Mouse (Mus musculus): ENCODE results near the gene Fam149b. TPM values are rescaled to one million over a fixed set of nuclear protein-coding genes. Genes with fewer than 3 reads are reported as not detected.
"Not testable (repeated sequence)": the region's sequence is repeated elsewhere in the genome, so short reads cannot be mapped to it uniquely, and the experiment has no call there.

The Fam149b gene
- 32.4 and 34.0 TPM in 2 replicates for polyA plus RNA-seq (2015; fragmentation: Nextera tagmentation; extraction: Ambion mirVana)

DNA sequence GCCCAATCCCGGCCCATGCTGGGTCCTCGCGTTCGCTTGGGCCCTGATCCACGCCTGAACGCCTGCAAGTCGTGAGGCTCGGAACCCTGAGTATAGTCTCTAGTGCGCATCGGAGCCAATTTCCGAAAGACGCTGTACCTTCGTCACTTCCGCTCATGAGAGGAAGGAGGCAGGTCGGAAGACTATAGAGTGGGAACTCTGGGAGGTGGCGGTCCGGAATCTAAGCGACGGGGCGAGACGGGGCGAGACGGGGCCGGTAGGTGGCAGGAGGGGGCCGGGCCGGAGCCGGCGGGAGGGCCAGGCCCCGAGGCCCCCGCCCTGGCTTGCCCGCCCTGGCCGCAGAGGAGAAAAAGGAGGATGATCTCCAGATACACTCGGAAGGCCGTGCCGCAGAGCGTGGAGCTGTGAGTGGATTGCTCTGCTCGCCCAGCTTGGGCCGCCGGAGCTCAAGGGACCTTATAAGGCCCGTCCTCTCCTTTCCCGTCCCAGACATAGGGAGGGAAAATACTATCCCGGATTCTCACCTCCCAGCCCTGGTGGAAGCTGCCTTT, at the start of gene Fam149b, which contains the start of gene Ecd:
Fam149b (plus strand) TSS at position 172 of the 551 bp plus-strand sequence.
Ecd (minus strand) TSS at position 131 of the 551 bp plus-strand sequence.
- Histone ChIP-seq H3K4me2 (ENCODE audit: low read depth, low read length) (peak within 1 kb of the TSS; percentile 83), H3K36me3 (ENCODE audit: control insufficient read depth, insufficient read depth, low read length) (peaks cover 6% of the 10 kb centered on the region; the same call in 1 of the 2 replicates), H3K9ac (ENCODE audit: low read length) (peak within 1 kb of the TSS; percentile 99), H3K4me3 (ENCODE audit: low read length) (peak within 1 kb of the TSS; percentile 67), H3K4me1 (replicated peaks; ENCODE audit: control insufficient read depth, insufficient read depth, low read length) (peaks cover 9% of the 10 kb centered on the region), H3K27ac (ENCODE audit: low read length) (peak within 1 kb of the TSS; percentile 93), H3K9me3 (ENCODE audit: control insufficient read depth, low read length) (no peaks in the 10 kb centered on the region), H3K27me3 (ENCODE audit: control insufficient read depth, insufficient read depth, low read depth, low read length) (no peaks in the 10 kb centered on the region)
- 0% methylated on average over 39 of the region's 42 CpGs for WGBS
- peak; percentile 99 for ATAC-seq (ENCODE audit: low read depth)

DNA sequence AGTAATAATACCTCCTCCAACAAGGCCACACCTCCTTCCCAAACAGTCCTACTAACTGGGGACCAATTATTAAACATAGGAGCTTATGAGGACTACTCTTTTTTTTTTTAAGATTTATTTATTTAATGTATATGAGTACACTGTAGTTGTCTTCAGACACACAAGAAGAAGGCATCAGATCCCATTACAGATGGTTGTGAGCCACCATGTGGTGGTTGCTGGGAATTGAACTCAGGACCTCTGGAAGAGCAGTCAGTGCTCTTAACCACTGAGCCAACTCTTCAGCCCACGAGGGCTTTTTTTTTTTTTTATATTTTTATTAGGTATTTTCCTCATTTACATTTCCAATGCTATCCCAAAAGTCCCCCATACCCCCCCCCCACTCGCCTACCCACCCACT, 42.9 kb upstream of the Fam149b start:
- H3K27me3 ChIP-seq (ENCODE audit: control insufficient read depth, insufficient read depth, low read depth, low read length); H3K9me3 ChIP-seq (ENCODE audit: control insufficient read depth, low read length); H3K4me1 ChIP-seq (replicated peaks; ENCODE audit: control insufficient read depth, insufficient read depth, low read length); H3K36me3 ChIP-seq (ENCODE audit: control insufficient read depth, insufficient read depth, low read length); ATAC-seq (ENCODE audit: low read depth); H3K27ac ChIP-seq (ENCODE audit: low read length); H3K9ac ChIP-seq (ENCODE audit: low read length); H3K4me2 ChIP-seq (ENCODE audit: low read depth, low read length); H3K4me3 ChIP-seq (ENCODE audit: low read length): not testable (repeated sequence)
- WGBS = 63% methylated on average over 2 of the region's 2 CpGs

DNA sequence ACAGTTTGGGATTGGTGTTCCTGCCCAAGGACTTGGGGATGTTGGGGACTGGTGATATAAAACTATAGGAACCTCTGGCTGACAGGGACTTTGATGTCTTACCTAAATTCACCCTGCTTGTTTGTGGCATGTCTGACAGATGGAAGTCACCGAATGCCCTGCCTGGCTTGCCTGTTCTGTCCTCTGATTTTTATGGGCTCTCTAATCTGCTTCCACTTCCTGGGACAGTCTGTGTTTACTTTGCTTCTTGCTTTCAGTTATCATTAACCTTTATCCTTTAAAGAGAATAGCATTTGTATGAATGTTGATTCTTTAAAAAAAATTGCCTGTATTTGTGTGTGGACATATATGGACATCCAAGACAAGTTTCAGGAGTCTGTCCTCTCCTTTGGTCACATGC, 32.8 kb upstream of the Fam149b start:
- Histone ChIP-seq H3K4me1 (replicated peaks; ENCODE audit: control insufficient read depth, insufficient read depth, low read length) (no peaks in the 10 kb centered on the region), H3K27me3 (ENCODE audit: control insufficient read depth, insufficient read depth, low read depth, low read length) (no peaks in the 10 kb centered on the region), H3K36me3 (ENCODE audit: control insufficient read depth, insufficient read depth, low read length) (peaks cover 15% of the 10 kb centered on the region), H3K4me3 (ENCODE audit: low read length) (no peak overlapping the region), H3K9me3 (ENCODE audit: control insufficient read depth, low read length) (no peaks in the 10 kb centered on the region), H3K9ac (ENCODE audit: low read length) (no peak overlapping the region), H3K4me2 (ENCODE audit: low read depth, low read length) (no peak overlapping the region), H3K27ac (ENCODE audit: low read length) (no peak overlapping the region)
- no peak for ATAC-seq (ENCODE audit: low read depth)
- WGBS = 41% methylated on average over 1 of the region's 1 CpGs

- Histone ChIP-seq H3K27me3 (ENCODE audit: control insufficient read depth, insufficient read depth, low read depth, low read length) (no peaks in the 10 kb centered on the region), H3K4me1 (replicated peaks; ENCODE audit: control insufficient read depth, insufficient read depth, low read length) (no peaks in the 10 kb centered on the region), H3K9me3 (ENCODE audit: control insufficient read depth, low read length) (no peaks in the 10 kb centered on the region), H3K4me3 (ENCODE audit: low read length) (no peak overlapping the region), H3K27ac (ENCODE audit: low read length) (no peak overlapping the region), H3K36me3 (ENCODE audit: control insufficient read depth, insufficient read depth, low read length) (peaks cover 21% of the 10 kb centered on the region), H3K9ac (ENCODE audit: low read length) (no peak overlapping the region), H3K4me2 (ENCODE audit: low read depth, low read length) (no peak overlapping the region)
- 67% methylated on average over 3 of the region's 3 CpGs for WGBS
- ATAC-seq (ENCODE audit: low read depth) = no peak
Measured at GRCm38 (mm10) chr14:20319420-20319819, 28.5 kb upstream of the Fam149b start.

GRCm38 (mm10) chr14:20324196-20324595, 23.8 kb upstream of the Fam149b start:
- Histone ChIP-seq H3K27ac (ENCODE audit: low read length) (no peak overlapping the region), H3K36me3 (ENCODE audit: control insufficient read depth, insufficient read depth, low read length) (peaks cover 31% of the 10 kb centered on the region), H3K9ac (ENCODE audit: low read length) (no peak overlapping the region), H3K4me3 (ENCODE audit: low read length) (no peak overlapping the region), H3K27me3 (ENCODE audit: control insufficient read depth, insufficient read depth, low read depth, low read length) (no peaks in the 10 kb centered on the region), H3K4me1 (replicated peaks; ENCODE audit: control insufficient read depth, insufficient read depth, low read length) (no peaks in the 10 kb centered on the region), H3K4me2 (ENCODE audit: low read depth, low read length) (no peak overlapping the region), H3K9me3 (ENCODE audit: control insufficient read depth, low read length) (no peaks in the 10 kb centered on the region)
- ATAC-seq (ENCODE audit: low read depth) = no peak
- WGBS = 94% methylated on average over 9 of the region's 9 CpGs

GRCm38 (mm10) chr14:20328474-20328873, 19.5 kb upstream of the Fam149b start:
- no peak overlapping the region for H3K4me2 ChIP-seq (ENCODE audit: low read depth, low read length)
- no peak overlapping the region for H3K4me3 ChIP-seq (ENCODE audit: low read length)

GRCm38 (mm10) chr14:20331316-20331715, 16.6 kb upstream of the Fam149b start:
- no peaks in the 10 kb centered on the region for H3K4me1 ChIP-seq (replicated peaks; ENCODE audit: control insufficient read depth, insufficient read depth, low read length)
- 85% methylated on average over 4 of the region's 4 CpGs for WGBS
- H3K4me3 ChIP-seq (ENCODE audit: low read length) = no peak overlapping the region
- no peak overlapping the region for H3K9ac ChIP-seq (ENCODE audit: low read length)
- no peaks in the 10 kb centered on the region for H3K27me3 ChIP-seq (ENCODE audit: control insufficient read depth, insufficient read depth, low read depth, low read length)
- no peak overlapping the region for H3K27ac ChIP-seq (ENCODE audit: low read length)
- no peak for ATAC-seq (ENCODE audit: low read depth)
- no peak overlapping the region for H3K4me2 ChIP-seq (ENCODE audit: low read depth, low read length)
- no peaks in the 10 kb centered on the region for H3K9me3 ChIP-seq (ENCODE audit: control insufficient read depth, low read length)
- peaks cover 36% of the 10 kb centered on the region for H3K36me3 ChIP-seq (ENCODE audit: control insufficient read depth, insufficient read depth, low read length)

More at GRCm38 (mm10) chr14:20328474-20328873, 19.5 kb upstream of the Fam149b start:
- no peaks in the 10 kb centered on the region for H3K27me3 ChIP-seq (ENCODE audit: control insufficient read depth, insufficient read depth, low read depth, low read length)
- no peak overlapping the region for H3K9ac ChIP-seq (ENCODE audit: low read length)
- no peak for ATAC-seq (ENCODE audit: low read depth)
- H3K9me3 ChIP-seq (ENCODE audit: control insufficient read depth, low read length) = no peaks in the 10 kb centered on the region
- H3K27ac ChIP-seq (ENCODE audit: low read length) = no peak overlapping the region
- 52% methylated on average over 9 of the region's 9 CpGs for WGBS
- peaks cover 32% of the 10 kb centered on the region for H3K36me3 ChIP-seq (ENCODE audit: control insufficient read depth, insufficient read depth, low read length)
- H3K4me1 ChIP-seq (replicated peaks; ENCODE audit: control insufficient read depth, insufficient read depth, low read length) = no peaks in the 10 kb centered on the region

DNA sequence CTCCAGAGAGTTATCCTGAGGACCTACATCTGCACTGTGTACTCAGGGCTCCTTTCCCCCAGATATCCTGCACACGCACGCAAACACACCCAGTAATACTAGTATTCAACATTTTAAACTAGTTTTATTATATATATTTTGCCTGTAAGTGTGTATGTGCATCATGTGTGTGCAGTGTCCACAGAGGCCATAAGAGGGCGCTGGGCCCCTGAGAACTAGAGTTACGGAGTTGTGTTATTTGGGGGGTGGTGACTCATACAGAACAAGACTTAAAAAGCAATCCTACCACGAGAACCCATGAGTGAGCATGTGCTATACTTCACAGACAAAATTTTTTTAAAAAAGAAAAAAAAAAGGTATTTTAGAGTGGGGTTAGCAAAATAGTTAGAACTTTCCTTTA, 8.5 kb upstream of the Fam149b start:
- ATAC-seq (ENCODE audit: low read depth) = no peak
- H3K9ac ChIP-seq (ENCODE audit: low read length) = no peak overlapping the region
- H3K27ac ChIP-seq (ENCODE audit: low read length) = no peak overlapping the region
- no peak overlapping the region for H3K4me2 ChIP-seq (ENCODE audit: low read depth, low read length)
- no peaks in the 10 kb centered on the region for H3K27me3 ChIP-seq (ENCODE audit: control insufficient read depth, insufficient read depth, low read depth, low read length)
- no peak overlapping the region for H3K4me3 ChIP-seq (ENCODE audit: low read length)
- H3K4me1 ChIP-seq (replicated peaks; ENCODE audit: control insufficient read depth, insufficient read depth, low read length) = no peaks in the 10 kb centered on the region
- 95% methylated on average over 5 of the region's 5 CpGs for WGBS
- peaks cover 16% of the 10 kb centered on the region; the same call in 1 of the 2 replicates for H3K36me3 ChIP-seq (ENCODE audit: control insufficient read depth, insufficient read depth, low read length)
- no peaks in the 10 kb centered on the region for H3K9me3 ChIP-seq (ENCODE audit: control insufficient read depth, low read length)

- no peaks in the 10 kb centered on the region for H3K4me1 ChIP-seq (replicated peaks; ENCODE audit: control insufficient read depth, insufficient read depth, low read length)
- H3K9me3 ChIP-seq (ENCODE audit: control insufficient read depth, low read length) = no peaks in the 10 kb centered on the region
- H3K4me2 ChIP-seq (ENCODE audit: low read depth, low read length) = no peak overlapping the region
- 81% methylated on average over 8 of the region's 8 CpGs for WGBS
- no peak overlapping the region for H3K9ac ChIP-seq (ENCODE audit: low read length)
- H3K27me3 ChIP-seq (ENCODE audit: control insufficient read depth, insufficient read depth, low read depth, low read length) = no peaks in the 10 kb centered on the region
- peaks cover 16% of the 10 kb centered on the region; the same call in 1 of the 2 replicates for H3K36me3 ChIP-seq (ENCODE audit: control insufficient read depth, insufficient read depth, low read length)
- ATAC-seq (ENCODE audit: low read depth) = no peak
- H3K4me3 ChIP-seq (ENCODE audit: low read length) = no peak overlapping the region
- no peak overlapping the region for H3K27ac ChIP-seq (ENCODE audit: low read length)
Measured at GRCm38 (mm10) chr14:20340149-20340548, 7.8 kb upstream of the Fam149b start.

Measured in lung, embryonic 16.5 days (tissue).